Mouse (Mus musculus): Measurements from ENCODE around the gene Neurod2.

GRCm38 (mm10) chr11:98340597-98340996 lies 11.1 kb upstream of the Neurod2 start:
- TF ChIP-seq POLR2A (IDR thresholded peaks at IDR 0.05; ENCODE audit: insufficient read depth, low read depth, low read length) (no peak), CTCF (IDR thresholded peaks at IDR 0.05) (no peak), EP300 (IDR thresholded peaks at IDR 0.05; ENCODE audit: insufficient read depth, low read depth, low read length) (no peak)

All from heart, adult 2 months (tissue).